Mouse (Mus musculus): Measurements from ENCODE around the gene Bub1.

DNA sequence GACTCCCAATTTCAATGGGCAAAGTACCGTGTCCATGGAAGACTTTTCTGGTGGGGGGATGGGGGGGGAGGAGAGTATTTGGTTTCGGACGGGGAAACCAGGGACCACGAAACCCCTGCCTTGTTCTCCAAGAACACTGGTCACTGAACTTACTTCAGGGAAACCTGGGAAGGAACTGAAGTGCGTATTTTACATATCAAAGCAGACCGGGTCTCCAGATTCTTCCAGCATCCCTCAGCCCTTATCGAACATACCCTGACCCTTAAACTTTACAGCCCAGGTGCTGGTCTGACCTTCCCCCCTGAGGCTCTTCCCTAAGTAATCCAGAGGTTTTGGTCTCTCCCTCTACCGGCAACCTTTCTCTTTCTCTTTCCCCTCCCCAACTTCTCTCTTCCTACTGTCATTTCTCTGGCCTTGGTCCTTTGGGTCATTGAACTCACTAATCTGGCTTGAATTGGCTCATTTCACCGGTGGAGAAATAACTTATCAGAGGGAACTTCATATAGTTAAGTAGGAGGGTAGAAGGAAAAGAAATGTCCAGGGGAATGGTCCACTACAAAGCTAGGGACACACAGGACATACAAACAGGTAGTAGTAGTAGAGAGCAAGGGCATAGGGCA, 41.9 kb downstream of the Bub1 start:
- TF ChIP-seq POLR2A (IDR thresholded peaks at IDR 0.05; ENCODE audit: insufficient read depth, low read depth, low read length) (no peak), CTCF (IDR thresholded peaks at IDR 0.05; ENCODE audit: insufficient read depth, low read depth, low read length) (no peak)

Data from olfactory bulb, adult 2 months (tissue).